Mouse (Mus musculus) layer of hippocampus, adult 2 months (tissue): ENCODE results near the gene Gpsm3. TPM values are rescaled to one million over a fixed set of nuclear protein-coding genes. Genes with fewer than 3 reads are reported as not detected.

Experiments
- DNase-seq, 2 experiments: peaks; one replicate each; pipeline ENCODE4 v3.0.0; 2022; ENCODE audit warnings: low spot score in 2 of 2
- H3K27ac ChIP-seq: fragments of 200-600 bp; 2 replicates; pipeline ENCODE4 v1.8.1; 2022
- H3K4me3 ChIP-seq: fragments of 200-600 bp; 2 replicates; pipeline ENCODE4 v1.8.1; 2022; ENCODE audit warnings: mild to moderate bottlenecking
- CTCF ChIP-seq: fragments of 200-600 bp; conservative IDR thresholded peaks from 2 replicates; pipeline ENCODE4 v1.8.1; 2022; ENCODE audit warnings: antibody characterized with exemption, mild to moderate bottlenecking, moderate library complexity
- total RNA-seq, 2 experiments: library from RNA; stranded (reverse); gene quantifications; 2 replicates each; pipeline ENCODE4 v1.2.3; 2021

Gpsm3 gene
- total RNA-seq, 2 experiments from 2014 or later, result 2.4 to 2.5 TPM

- no peak for DNase-seq
- no peak for TF ChIP-seq CTCF
- Histone ChIP-seq H3K4me3 (no peak overlapping the region), H3K27ac (no peak overlapping the region)
These were observed 23.5 kb downstream of the Gpsm3 start for GRCm38 (mm10) chr17:34613054-34613645.

- Histone ChIP-seq H3K4me3 (no peak overlapping the region), H3K27ac (no peak overlapping the region)
- no peak for DNase-seq
- TF ChIP-seq CTCF, result no peak
These were observed 24.2 kb downstream of the Gpsm3 start for GRCm38 (mm10) chr17:34613830-34614229.

- DNase-seq, result no peak
- no peak for TF ChIP-seq CTCF
- Histone ChIP-seq H3K27ac (peak within 1 kb of the TSS; percentile 58; the same call in 1 of the 2 replicates), H3K4me3 (no peak within 1 kb of the TSS)
These were observed 26.3 kb downstream of the Gpsm3 start, which contains the start of gene Egfl8 for GRCm38 (mm10) chr17:34615871-34616270. Gene Egfl8, minus strand, starts transcription at chr17:34615971.

- no peak overlapping the region for H3K27ac ChIP-seq
- peak; percentile 72 to 80 for DNase-seq
These were observed 29.4 kb downstream of the Gpsm3 start for GRCm38 (mm10) chr17:34618999-34619398.

GRCm38 (mm10) chr17:34621006-34621405, 31.4 kb downstream of the Gpsm3 start:
- TF ChIP-seq CTCF, result no peak

More at GRCm38 (mm10) chr17:34618999-34619398, 29.4 kb downstream of the Gpsm3 start:
- TF ChIP-seq CTCF, result peak; percentile 94; the same call in 1 of the 2 replicates
- H3K4me3 ChIP-seq, result no peak overlapping the region

GRCm38 (mm10) chr17:34623161-34623560, 33.6 kb downstream of the Gpsm3 start:
- H3K4me3 ChIP-seq, result no peak overlapping the region
- DNase-seq, result no peak
- H3K27ac ChIP-seq, result no peak overlapping the region
- TF ChIP-seq CTCF, result peak; percentile 63

More at GRCm38 (mm10) chr17:34621006-34621405, 31.4 kb downstream of the Gpsm3 start:
- Histone ChIP-seq H3K4me3 (no peak overlapping the region), H3K27ac (no peak overlapping the region)
- no peak for DNase-seq

GRCm38 (mm10) chr17:34624981-34625380, 35.4 kb downstream of the Gpsm3 start:
- no peak for DNase-seq
- no peak for TF ChIP-seq CTCF
- H3K4me3 ChIP-seq, result no peak overlapping the region
- H3K27ac ChIP-seq, result no peak overlapping the region

GRCm38 (mm10) chr17:34626062-34626772, 36.6 kb downstream of the Gpsm3 start:
- Histone ChIP-seq H3K4me3 (peak overlapping the region; percentile 67), H3K27ac (peak overlapping the region; percentile 99)
- no peak for DNase-seq
- TF ChIP-seq CTCF, result no peak

- peak; percentile 71 for TF ChIP-seq CTCF
- Histone ChIP-seq H3K27ac (peak overlapping the region; percentile 99), H3K4me3 (peak overlapping the region; percentile 67)
- DNase-seq, result no peak
These were observed 37.1 kb downstream of the Gpsm3 start for GRCm38 (mm10) chr17:34626773-34627092.

- TF ChIP-seq CTCF, result no peak
- Histone ChIP-seq H3K27ac (peak overlapping the region; percentile 99), H3K4me3 (peak overlapping the region; percentile 67)
- peak; percentile 87 to 92 for DNase-seq
These were observed 37.7 kb downstream of the Gpsm3 start for GRCm38 (mm10) chr17:34627093-34627942.

GRCm38 (mm10) chr17:34627943-34628643, 38.5 kb downstream of the Gpsm3 start, which contains the start of gene Ppt2:
Gene Ppt2, minus strand, starts transcription at chr17:34628510.
- Histone ChIP-seq H3K4me3 (peak within 1 kb of the TSS; percentile 67), H3K27ac (peak within 1 kb of the TSS; percentile 99)
- DNase-seq, result no peak
- no peak for TF ChIP-seq CTCF

- H3K27ac ChIP-seq, result peak overlapping the region; percentile 99
- DNase-seq, result no peak
- TF ChIP-seq CTCF, result no peak
- peak overlapping the region; percentile 67 for H3K4me3 ChIP-seq
These were observed 39.0 kb downstream of the Gpsm3 start for GRCm38 (mm10) chr17:34628644-34628967.
